Mouse (Mus musculus) thymus, adult 2 months (tissue): ENCODE measurements at regions not wholly inside any gene's neighbourhood (a gene's known extent, or its start where the extent isn't known, plus 50 kb on each side); places are given as distances from the start of the nearest gene placed in this dataset.

ENCODE experiments used
- CTCF ChIP-seq: fragments of 200-500 bp; IDR thresholded peaks from 2 replicates; pipeline ENCODE4 v1.5.1; 2012; ENCODE audit warnings: mild to moderate bottlenecking, control low read depth, low read length, moderate library complexity, borderline replicate concordance; ENCODE audit not compliant: control insufficient read depth, poor library complexity, insufficient read depth; ENCODE audit errors: extremely low read depth
- POLR2A ChIP-seq: fragments of 200-500 bp; IDR thresholded peaks from 2 replicates; pipeline ENCODE4 v1.6.1; 2012; ENCODE audit warnings: mild to moderate bottlenecking, low read length, control low read depth, moderate library complexity; ENCODE audit not compliant: control insufficient read depth, poor library complexity, insufficient read depth; ENCODE audit errors: extremely low read depth

DNA sequence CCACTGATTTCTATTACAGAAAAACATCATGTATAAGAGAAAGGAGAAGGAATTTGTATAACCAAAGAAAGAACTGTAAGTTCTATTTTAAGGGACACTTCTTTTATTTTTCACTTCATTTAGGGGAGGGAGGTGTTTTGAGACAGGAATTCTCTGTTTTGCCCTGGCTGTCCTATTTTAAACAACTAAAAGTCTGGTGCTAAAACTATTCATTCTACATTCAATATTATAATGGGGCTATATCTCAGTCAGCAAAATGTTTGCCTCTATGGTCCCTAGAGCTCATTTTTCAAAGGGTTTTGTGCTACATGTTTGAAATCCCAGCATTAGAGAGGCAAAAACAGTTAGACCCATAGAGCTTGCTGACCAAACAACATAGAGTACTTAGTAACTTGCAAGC, 632.8 kb upstream of the Map3k7 start:
- TF ChIP-seq CTCF (no peak), POLR2A (no peak)
